Mouse (Mus musculus) frontal cortex, adult (tissue): ENCODE measurements around the gene Ctnnd2.

Source experiments
- ATAC-seq: cut with Nextera tagmentation; 2 replicates; pipeline ENCODE4 v1.9.2; 2017; ENCODE audit warnings: mild to moderate bottlenecking, moderate library complexity, mixed read lengths; ENCODE audit not compliant: low TSS enrichment

Gene Ctnnd2

DNA sequence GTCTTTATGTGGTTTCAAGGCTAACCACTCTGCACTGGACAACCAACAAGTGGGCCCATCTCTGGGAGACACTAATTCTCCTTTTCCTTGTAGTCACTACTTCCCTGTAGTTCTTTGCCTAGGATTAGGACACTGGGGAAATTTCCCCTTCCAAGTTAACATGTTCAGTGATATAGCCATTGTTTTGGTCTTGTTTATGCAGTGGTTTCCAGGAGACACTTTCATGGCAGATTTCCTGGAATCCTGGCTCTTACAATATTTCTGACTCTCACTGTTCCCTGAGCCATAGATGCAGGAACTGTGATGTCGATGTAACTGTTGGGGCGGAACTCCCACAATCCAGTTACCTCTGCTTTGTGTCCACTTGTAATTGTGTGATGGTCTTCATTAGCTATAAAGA, 814.5 kb downstream of the Ctnnd2 start:
- no peak for ATAC-seq

DNA sequence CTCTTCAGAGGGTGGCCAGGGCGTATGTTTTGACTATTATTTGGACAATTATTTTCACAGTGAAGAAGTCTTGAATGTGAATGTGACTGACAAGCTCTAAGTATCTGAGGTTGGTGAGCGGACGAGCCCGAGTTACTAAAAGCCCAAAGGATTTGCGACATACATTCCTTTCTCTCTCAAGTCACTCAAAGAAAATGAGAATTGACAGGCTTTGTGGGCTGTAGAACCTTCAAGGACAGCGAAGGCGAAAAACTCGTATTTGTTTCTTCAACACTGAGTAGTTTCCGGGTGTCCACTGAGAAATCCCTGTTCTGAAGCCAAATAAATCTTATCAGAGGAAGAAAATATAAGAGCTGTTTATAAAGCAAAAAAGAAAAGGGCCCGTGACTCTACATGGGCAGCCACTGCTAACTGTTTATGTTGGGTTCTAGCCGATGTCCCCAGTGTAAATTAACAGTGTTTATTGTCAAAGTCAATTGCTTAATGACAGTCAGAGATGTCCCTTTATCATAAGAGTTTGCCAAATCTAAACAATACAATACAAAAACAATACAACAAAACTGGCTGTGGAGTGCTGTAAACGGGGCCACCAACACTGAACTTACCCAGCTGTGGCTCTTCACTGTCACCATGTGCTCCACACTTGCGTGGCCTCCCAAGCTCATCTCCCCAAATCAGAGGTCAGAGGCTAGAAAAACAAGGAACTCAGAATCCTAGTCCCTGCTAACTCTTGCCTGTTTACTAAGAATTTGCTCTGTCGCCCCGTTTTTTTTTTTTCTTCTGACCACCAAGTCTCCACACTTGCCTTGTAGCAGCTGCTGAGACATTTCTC, 818.2 kb downstream of the Ctnnd2 start:
- no peak for ATAC-seq

DNA sequence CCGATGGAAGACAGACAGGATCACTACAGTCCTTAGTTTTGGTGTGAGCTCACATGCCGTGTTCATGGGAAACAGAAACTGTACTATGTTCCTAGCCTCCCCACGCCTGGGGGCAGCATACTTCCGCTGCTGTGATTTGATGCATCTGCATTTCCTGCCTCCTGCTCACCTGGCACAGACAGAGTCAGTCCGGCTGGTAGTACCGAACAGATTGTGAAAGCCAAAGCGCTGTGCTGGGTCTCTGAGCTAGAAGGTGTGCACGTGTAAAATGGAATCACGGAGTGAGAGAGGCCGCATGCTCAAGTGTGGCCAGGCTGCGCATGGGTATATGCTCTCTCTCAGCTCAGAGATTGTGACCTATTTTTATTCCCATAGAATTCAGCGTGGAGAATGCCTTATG, 820.0 kb downstream of the Ctnnd2 start:
- peak; percentile 80 for ATAC-seq

DNA sequence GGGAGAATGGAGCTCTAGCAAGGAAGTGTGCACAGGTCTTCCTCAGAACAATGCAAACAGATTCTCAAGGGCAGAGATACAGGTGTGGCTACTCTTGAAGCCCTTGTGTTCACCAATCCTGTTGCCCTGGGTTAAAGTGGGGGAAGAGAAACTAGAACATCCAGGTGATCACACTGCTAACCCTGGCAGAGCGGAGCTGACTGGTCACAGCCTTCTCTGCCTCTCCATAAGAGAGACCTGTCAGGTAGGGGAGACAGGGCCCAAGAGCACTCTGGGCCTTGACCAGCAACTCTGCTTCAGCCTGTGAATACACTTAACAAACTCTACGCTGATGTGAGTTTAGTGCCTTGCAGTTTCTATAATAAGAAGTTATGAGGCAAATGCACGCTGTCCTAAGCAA, 820.5 kb downstream of the Ctnnd2 start:
- ATAC-seq, result 0 out of 2 replicates have a peak, but pooled peaks have one; percentile 5

DNA sequence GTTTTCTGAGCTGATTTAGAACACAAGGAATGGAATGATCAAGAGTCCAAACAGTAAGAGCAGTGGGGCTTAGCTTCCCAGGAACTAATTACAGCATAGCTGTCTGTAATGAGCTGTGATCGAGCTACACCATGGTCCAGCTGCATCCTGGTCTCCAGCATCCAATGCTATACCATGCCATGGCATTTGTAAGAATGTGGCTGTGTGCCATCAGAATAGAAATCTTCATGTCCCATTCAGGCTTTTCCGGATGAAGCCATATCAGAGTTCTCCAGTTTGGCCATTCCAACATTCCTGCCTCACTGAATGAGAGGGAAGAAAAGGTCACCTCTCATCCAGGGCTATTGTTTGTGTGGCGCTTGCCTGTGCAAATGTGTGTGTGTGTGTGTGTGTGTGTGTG, 823.0 kb downstream of the Ctnnd2 start:
- no peak for ATAC-seq

DNA sequence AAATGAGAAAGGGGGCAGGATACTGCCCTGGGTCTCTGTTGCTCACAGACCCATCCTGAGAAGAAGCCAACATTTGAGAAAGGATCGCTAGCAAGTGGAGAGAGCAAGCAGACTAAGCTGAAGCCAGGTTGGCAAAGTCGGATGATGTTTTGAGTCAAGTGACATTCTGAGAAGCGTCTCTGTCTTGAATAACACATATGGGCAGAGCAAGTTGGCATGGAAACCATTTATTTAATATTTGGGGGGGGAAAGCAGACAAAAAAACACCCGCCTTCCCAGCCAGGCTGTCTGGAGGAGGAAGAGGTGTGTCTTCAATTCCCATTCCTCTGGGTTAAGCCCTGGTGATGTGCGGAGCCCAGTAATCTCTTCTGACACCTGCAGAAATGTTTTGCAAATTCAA, 832.1 kb downstream of the Ctnnd2 start:
- peak; percentile 22; the same call in 1 of the 2 replicates for ATAC-seq

DNA sequence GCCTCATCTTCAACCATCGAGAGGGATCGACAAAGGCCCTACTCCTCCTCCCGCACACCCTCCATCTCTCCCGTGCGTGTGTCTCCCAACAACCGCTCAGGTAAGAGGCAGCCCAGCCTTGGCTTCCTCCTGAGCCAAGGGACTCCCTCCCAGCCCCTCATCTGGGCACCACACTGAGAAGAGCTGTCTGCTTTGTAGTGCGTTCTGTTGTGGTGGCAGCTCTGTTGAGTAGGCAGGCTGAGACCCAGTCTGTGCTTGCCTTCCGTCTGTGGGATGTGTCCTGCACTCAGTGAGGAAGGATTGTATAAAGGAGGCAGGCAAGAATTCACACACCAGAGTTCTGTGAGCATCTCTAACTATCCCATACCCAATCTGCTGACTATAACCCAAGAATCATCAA, 832.6 kb downstream of the Ctnnd2 start:
- peak; percentile 87 for ATAC-seq

DNA sequence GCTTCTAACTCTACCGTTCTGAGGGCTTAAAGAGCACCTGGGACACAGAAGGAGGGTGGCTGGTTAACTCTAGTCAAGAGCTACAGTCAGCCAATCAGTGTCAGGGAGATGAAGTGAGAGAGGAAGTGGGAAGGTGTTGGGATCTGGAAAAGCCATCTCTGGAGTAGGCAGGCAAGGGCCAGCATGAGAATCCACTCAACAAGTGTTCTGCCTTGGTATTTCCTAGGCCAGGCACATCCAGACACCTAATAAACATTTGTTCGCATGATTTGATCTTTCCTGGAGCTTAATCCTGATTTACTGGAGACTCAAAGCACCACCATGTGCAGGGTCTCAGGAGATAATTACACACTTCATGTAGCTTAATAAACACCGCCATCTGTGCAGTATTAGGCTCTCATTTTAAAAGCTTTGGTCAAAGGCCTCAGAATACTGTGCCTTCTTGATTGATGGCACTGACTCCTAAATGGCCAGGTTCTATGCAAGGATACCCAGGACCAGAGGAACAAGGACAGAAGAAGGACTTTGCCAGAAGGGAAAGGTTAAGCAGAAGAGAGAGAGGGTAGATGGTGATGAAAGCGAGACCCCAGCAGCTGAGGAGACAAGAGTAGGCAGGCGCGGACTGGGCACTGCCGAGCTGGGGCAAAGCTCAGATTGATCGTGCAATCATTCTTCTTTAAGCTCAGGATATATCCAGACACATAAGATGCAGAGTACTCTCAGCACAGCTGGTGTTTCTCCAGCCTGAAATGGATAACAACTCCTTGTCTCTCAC, 833.8 kb downstream of the Ctnnd2 start:
- no peak for ATAC-seq

DNA sequence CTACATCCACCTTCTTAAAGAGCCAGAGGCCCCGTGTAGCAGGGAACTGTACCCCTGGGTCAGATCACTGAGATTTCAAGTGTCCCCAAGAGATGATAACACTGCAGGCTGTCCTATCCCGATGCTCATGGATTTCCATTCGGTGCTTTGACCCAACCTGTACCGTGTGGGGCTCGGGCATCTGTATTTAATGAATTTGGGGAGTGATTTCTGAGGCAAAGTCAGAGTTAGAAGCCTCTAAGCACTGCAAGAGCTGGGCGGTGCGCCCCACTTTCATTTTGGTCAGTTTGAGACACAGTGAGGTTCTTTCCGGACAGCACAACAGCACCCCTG, 834.4 kb downstream of the Ctnnd2 start:
- ATAC-seq, result no peak

DNA sequence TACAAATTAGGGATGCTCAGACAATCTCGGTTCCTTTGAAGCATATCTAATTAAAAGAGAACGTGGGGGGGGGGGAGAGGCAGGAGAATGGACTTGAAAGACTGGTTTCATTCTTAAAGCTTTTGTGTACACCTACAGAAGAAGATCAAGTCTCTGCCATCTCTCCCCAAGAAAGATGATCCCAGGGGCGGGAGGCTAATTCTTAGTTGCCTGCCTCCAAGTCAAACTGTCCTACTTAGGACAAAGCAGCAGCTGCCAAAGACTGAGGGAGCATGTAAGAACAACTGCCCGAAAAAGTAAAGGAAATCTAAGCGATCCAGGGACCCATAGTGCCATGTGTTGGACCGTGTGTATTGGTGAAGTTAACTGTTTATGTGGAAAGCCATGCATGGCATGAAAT, 836.2 kb downstream of the Ctnnd2 start:
- no peak for ATAC-seq

DNA sequence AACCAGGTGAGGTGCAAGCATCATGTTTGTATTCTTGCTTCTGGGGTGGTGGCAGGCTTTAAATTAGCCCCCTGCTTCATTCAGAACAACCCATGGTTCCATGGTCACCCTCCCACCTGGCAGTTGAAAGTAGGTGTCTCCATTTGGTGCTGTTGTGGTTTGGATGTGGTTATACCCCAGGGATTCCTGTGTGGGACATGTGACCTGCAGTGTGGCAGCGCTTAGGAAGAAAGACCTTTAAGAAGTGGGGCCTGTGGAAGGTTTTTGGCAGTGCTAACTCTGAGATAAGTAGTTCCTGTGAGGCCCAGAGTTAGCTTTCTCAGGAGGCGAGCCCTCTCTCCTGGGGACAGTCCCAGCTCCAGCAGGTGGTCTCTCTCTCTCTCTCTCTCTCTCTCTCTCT, 848.4 kb downstream of the Ctnnd2 start:
- no peak for ATAC-seq

DNA sequence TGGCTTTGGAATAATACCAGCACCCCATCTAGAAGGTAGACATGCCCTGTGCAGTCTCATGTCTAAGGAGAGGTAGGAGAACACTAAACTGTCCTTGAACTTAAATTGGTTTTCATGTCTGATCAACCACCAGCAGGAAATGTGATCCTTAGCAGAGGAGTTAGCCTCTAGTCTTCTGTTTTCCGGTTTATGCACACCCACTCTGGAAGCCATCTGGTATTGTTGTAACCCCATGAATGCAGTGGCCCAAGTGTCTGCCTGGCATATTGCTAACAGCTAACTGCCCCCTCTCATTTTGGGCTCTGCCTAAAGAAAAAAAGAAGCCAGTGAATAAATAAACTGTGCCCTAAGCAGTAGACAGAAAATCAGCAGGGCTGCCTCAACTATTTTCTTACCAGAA, 849.6 kb downstream of the Ctnnd2 start:
- ATAC-seq, result peak; percentile 42

DNA sequence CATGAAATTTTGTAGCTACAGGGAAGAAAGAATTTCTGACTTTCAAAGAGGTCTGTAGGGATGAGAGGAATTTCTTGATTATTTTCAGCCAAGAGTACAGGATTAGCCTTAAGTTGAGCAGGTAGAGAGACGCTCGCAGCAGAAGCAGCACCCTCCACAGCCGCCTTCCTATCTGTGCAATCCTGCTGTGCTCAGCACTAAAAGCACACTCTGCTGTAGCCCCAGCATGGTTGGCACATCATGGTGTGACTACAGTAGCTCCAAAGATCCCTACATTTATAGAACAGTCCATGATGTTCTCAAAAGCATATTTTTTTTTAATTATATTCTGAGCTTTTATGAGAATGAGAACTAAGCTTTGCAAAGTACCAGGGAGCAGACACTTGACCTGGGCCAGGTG, 850.1 kb downstream of the Ctnnd2 start:
- peak; percentile 90 for ATAC-seq

DNA sequence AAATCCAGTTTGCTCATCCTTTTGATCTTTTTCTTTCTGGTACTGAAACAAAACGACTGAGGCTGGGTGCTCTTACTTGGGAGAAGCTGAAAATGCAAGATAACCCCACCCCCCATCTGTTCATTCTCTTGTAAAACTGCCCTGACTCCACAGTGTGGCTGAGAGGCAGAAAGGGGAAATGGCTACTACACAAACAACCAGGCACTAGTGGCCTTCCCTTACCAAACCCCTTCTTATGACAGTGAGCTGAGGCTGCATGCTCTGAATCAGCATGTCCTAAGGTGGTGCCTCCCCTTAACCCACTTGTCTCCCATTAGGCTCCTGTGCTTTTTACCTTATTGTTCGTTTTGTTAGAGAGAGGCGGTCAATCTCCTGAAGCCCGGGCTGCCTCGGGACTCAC, 851.4 kb downstream of the Ctnnd2 start:
- ATAC-seq, result no peak

DNA sequence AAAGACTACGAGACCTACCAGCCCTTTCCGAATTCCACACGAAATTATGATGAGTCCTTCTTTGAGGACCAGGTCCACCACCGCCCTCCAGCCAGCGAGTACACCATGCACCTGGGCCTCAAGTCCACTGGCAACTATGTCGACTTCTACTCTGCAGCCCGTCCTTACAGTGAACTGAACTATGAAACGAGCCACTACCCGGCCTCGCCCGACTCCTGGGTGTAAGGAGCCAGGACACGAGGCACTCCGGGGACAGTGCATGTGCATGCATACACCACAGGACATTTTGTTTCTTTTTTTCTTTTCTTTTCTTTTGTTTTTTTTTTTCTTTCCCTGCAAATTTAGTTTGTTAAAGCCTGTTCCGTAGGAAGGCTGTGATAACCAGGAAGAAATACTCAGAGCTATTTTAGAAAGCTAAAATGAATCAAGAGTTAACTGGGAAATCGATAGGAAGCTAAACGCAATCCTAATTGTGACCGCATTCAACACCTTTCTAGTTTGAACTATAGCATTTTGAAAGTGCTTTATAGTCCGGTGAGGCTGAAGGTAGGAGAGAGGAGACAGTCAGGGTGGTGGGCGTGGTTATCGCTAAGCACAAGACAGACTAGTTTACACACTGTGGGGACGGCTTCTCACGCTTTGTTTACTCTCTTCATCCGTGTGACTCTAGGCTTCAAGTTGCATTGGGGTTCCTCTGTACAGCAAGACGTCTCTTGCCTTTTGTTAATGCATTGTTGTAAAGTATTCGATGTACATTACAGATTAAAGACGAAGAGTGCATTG, 855.2 kb downstream of the Ctnnd2 start:
- no peak for ATAC-seq

DNA sequence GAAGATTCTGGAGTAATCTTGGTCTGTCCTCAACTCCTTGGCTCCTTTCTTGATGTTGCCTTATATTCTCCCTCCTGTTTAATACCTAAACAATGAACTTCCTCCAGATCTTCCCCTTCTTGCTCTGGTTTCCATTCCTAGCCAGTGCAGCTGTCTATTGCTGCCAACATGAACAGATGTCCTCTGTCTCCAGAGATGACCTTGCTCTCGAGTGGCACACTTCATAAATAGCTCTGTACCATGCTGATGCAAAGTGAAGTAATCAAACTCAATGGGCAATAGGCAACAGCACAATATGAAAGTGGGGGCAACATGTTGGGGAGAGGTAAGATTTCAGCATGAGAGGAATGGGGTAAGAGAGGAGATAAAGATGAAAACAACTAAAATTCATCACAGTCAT, 872.6 kb downstream of the Ctnnd2 start:
- ATAC-seq, result no peak

DNA sequence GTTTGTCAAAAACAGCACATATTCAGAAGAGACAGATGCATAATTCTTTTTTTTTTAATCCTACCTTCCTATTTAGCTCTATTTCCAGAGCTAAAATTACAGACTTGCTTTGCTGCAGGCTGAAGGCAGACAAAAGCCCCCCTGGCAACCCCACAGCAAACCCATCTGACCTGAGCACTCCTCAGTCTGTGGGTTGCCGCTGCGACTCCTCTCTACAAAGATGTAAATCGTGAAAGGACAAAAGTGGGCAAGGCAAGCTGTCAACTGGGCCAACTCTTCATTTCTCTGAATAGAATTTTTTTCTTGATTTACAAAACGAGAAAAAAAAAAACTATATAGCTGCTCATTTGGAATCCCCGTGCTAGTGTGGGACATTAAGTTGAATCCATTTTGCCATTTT, 879.1 kb downstream of the Ctnnd2 start:
- 0 out of 2 replicates have a peak, but pooled peaks have one; percentile 57 for ATAC-seq

DNA sequence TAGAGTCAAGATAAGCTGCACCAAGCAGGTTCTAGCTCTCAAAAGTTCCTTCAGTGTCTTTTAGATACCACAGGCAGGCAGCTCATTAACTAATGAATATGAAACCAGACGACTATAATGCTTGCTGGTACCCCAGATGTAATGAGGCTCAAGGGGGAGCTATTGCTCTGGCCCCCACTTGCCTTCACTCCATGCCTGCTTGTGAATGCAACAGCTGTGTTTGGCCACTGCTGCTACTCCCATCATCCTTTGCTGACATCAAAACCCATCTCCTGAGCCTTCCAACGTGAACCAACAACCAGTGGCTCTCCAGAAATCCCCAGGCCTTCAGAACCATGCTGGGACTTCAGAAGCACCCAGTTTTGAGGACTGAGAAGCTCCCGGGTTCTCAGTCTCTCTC, 883.8 kb downstream of the Ctnnd2 start:
- ATAC-seq, result no peak

DNA sequence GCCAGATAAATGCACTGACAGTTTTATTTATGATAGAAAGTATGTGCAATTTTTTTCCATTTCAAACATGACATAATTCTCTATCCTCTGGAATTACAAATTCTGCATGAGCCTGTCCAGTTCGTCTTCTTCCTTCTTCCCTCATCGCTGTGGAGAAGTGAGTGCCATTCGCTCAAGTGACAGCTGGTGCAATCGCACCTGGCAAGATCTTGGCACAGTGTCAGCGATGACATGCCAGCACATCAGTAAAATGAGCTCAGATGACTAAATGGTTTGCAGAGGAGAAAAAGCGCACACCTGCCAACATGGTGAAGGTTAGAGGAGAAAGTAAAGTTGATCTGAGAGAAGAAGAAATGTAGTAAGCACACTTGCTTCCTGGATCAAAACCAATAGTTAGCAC, 885.9 kb downstream of the Ctnnd2 start:
- ATAC-seq, result no peak

DNA sequence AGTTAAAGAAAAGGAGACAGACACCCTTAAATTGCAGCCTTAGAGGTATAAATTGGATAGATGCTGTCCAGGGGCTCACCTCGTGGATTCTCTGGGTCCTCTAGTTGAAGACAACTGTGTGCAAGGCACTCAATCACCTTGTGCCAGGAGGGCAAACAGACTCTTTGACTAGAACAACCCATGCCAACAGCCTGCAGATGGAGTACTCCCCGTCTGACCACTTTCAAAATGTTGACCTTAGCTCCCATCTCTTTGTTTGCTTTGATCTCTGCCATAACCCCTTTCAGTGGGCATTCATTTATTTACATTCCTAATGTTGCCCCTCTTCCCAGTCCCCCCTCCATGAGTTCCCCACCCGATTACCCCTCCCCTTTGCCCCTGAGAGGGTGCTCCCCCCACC, 891.3 kb downstream of the Ctnnd2 start:
- ATAC-seq, result no peak

DNA sequence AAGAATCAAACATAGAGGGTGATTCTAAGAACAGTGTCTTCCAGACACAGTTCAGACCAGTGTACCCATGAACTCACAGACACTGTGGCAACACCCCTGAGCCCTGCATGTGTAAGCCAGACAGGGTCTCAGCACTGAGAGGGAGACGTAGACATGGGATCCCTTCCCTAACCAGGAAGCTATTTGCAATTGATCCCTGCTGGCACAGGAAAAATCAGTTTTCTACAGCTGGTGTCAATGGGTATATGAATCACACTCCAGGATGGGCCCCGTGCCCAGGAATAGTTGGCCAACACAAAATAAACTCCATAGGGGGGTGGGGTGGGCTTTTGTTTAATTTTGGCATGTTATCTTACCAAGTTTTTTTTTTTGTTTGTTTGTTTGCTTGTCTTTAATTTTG, 895.7 kb downstream of the Ctnnd2 start:
- ATAC-seq, result no peak

DNA sequence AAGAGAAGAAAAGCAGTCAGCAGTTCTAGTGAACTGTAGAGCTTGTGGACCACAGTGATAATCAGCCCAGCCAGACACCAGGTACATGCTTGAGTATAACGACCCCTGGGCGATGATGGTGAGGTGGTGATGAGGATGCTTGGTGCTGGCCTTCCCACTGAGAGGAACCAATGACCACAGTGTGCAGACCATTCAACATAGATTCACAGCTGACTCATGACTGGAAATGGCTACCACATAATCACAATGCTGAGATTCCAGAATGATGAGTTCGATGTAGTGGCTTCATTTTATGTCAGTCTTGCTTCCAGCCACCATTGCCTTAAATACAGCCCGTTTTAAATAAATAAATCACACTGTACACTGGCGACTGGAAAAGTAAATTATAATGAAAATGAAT, 897.9 kb downstream of the Ctnnd2 start:
- ATAC-seq, result no peak
